Mouse (Mus musculus) lung, adult 2 months (tissue): ENCODE results near the gene Gpr83. TPM values are rescaled to one million over a fixed set of nuclear protein-coding genes. Genes with fewer than 3 reads are reported as not detected.

Experiments
- DNase-seq: peaks from one replicate; pipeline ENCODE4 v3.0.0; 2022
- H3K4me1 ChIP-seq: fragments of 200-500 bp; 2 replicates; pipeline ENCODE4 v1.6.1; 2011; ENCODE audit warnings: low read length; ENCODE audit not compliant: control insufficient read depth, insufficient read depth
- H3K4me3 ChIP-seq: fragments of 200-500 bp; replicated peaks from 2 replicates; pipeline ENCODE3; 2011; ENCODE audit warnings: low read depth, mild to moderate bottlenecking, control low read depth, low read length; ENCODE audit errors: extremely low read depth
- CTCF ChIP-seq: fragments of 200-500 bp; IDR thresholded peaks from 2 replicates; pipeline ENCODE4 v1.5.1; 2011; ENCODE audit warnings: mild to moderate bottlenecking, low read length, control low read depth; ENCODE audit not compliant: insufficient read depth
- POLR2A ChIP-seq: fragments of 200-500 bp; IDR thresholded peaks from 2 replicates; pipeline ENCODE4 v1.6.1; 2011; ENCODE audit warnings: low read depth, mild to moderate bottlenecking, control low read depth, low read length, borderline replicate concordance; ENCODE audit errors: extremely low read depth
- WGBS: fragments of 180-500 bp; shearing (Covaris S2); methylation state at CpG from one replicate; pipeline ENCODE4 v1.1.7; 2018; 5-methylcytosine and 5-hydroxymethylcytosine counted together
- polyA plus RNA-seq: library from polyadenylated mRNA; depleted of rRNA; stranded (reverse); fragments of >200 nt; gene quantifications from 2 replicates; pipeline ENCODE4 v1.2.3, GENCODE M21; 2012

Gene Gpr83
- polyA plus RNA-seq, 1 experiment, result 0.32 TPM

DNA sequence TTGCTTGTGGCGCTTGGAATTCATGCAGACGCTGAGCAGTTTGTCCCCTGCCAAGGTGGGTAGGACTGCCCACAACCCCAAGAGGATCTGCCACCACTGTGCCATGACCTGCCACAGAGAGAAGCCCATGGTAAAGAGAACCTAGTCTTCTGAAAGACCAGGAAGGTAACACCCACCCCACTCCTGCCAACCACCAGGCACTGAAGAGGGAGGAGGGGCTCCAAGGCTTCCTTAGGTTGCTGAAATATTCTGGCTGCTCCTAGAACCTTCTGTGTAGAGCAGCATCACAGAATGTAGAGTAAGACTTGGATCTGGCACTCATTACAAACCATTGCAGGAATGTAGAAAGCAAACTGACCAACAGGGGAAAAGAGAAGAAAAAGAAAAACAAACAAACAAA, 42.4 kb downstream of the Gpr83 start:
- WGBS, result 79% methylated on average over 2 of the region's 2 CpGs
- no peak overlapping the region for H3K4me3 ChIP-seq

DNA sequence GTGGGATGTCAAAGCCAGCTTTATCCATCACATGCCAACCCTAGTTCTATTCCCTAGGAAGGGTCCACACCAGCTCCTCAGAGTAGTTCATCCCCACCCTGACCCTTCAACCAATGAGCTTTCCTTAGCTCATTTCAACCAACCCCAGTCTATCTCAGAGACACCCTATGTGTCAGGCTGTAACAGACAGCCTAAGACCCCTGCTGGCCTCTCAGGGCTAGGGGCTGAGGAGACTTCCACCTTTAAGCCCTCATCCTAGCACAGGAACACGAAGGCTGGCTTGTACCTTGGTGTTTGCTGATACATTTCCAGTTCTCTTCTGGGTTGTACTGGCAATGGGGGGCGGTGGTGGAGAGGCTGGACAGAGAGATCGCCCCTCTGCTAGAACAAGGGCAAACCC, 43.0 kb downstream of the Gpr83 start:
- 85% methylated on average over 3 of the region's 3 CpGs for WGBS
- no peak for DNase-seq
- TF ChIP-seq POLR2A (no peak), CTCF (no peak)
- Histone ChIP-seq H3K4me3 (no peak overlapping the region), H3K4me1 (no peaks in the 10 kb centered on the region)

More for the DNA sequence above, 42.4 kb downstream of the Gpr83 start:
- DNase-seq, result no peak
- no peak for TF ChIP-seq CTCF
- no peak for TF ChIP-seq POLR2A
- no peaks in the 10 kb centered on the region for H3K4me1 ChIP-seq

DNA sequence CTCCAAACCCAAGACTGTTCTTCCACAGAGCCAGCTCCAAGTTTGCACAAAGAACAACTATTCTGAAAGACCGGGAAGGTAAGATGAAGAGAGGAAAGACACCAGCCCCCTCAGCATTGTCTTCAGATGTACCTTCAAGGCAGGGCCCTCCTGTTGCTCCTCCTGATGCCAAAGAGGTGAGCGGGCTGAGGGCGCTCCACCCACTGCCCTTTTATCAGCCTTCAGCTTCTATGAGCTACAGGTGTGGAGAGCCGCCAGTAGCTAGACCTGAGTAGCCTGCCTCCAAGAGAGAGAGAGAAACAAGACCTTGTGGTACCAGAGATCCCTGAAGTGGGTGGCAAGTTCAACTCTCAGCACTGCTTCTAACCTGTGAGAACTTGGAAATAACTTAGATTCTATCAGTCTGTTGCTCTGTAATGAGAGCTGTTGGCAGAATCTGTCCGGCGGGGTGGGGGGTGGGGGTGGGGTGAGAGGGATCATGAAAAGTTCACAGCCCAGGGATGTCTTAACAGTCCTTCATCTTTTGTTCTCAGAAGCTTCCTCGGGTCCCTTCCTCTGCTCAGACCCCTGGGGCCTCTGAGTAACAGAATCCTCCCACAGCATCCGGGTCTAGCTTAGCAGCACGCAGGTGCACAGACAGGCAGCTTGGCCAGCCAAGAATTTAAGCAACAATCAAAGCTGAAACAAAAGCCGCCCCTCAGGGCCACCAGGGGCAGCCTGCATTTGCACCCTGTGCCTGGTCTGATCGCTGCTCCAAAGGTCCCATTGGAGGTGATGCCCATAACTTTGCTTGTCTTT, 43.8 kb downstream of the Gpr83 start, which contains the start of gene Izumo1r:
Izumo1r (minus strand) TSS at position 369 of the 798 bp plus-strand sequence.
- TF ChIP-seq CTCF, result no peak
- no peak for TF ChIP-seq POLR2A
- DNase-seq, result no peak
- Histone ChIP-seq H3K4me1 (no peaks in the 10 kb centered on the region), H3K4me3 (no peak within 1 kb of the TSS)
- WGBS, result 45% methylated on average over 11 of the region's 11 CpGs

DNA sequence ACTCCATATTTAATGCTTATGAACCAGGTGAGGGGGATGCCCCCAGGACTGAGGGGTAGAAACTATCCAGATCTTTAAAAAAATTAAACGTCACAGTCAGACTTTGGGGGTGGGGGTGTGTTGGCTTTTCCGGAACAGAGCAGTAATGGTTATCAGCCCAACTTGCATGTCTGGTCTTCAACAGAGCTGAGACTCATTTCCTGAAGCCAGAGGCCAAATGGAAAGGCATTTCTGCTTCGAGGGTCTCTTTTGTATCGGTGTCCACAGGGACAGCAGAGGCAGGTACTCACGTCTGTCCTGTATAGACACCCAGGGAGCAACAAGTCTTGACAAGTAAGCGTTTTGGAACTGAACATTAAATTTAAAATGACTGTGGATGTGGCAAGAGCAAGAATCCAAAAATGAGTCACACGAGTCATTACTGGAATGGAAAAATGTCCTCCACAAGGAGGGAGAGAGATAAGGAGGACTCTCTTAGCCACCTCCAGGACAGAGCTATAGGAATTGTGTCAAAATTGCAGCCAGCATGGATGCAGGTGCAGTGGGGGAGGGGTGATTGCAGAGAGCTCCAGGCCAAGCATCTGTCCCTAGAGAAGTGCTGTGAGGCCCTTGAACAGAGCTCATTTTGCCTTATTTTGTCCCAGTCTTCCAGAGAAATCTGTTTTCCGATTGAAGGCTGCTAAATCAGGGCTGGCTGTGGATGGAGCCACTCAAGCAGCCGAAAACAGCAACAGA, 44.9 kb downstream of the Gpr83 start:
- 39% methylated on average over 9 of the region's 9 CpGs for WGBS
- Histone ChIP-seq H3K4me1 (no peaks in the 10 kb centered on the region), H3K4me3 (no peak overlapping the region)
- no peak for DNase-seq
- TF ChIP-seq POLR2A, result no peak
- no peak for TF ChIP-seq CTCF

DNA sequence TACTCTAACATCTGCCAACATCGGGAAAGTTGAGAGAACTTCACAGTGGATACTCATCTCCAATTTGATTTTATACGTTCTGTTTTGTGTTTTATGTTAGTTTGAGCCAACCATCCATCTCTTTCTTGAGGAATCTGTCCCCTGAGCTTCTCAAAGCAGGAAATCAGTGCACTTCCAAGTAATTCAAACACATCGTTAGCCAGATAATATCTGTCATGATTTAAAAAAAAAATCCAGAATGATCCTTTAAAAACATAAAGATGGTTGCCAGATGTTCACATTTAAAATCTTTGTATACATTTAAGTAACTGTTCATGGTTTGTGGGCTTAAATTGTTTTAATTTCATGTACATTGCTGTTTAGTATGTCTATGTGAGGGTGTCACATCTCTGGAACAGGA, 45.9 kb downstream of the Gpr83 start:
- WGBS, result 48% methylated on average over 3 of the region's 3 CpGs
- Histone ChIP-seq H3K4me3 (no peak overlapping the region), H3K4me1 (no peaks in the 10 kb centered on the region)
- TF ChIP-seq POLR2A (no peak), CTCF (no peak)
- DNase-seq, result no peak

DNA sequence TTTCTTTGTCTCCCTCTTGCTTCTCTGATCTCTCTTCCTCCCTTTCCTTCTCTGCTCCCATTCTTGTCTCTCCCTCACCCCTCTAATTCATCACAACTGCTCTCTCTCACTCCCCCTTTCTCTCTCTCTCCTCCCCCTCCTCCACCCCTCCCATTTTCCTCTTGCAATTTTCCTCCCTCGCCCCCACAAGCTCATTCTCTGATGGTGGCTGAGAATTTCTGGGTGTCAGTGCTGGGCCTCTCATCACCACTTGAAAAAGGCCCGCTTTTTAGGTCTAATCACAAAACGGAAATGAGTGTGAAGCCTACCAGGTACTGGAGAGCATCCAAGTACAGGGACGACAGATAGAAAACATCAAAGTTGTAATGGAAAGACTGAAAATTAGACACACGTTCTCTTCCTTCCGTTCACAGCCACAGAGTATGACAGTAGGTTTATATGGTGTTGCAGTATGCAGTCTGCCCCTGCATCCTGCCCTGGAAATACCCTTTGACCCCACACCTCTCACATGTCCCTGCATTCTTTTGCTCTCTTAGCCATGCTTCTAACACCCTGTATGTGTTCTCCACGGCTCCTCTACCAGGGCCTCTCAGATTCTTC, 47.9 kb downstream of the Gpr83 start:
- no peak overlapping the region for H3K4me3 ChIP-seq
- 40% methylated on average over 7 of the region's 7 CpGs for WGBS
- no peak for DNase-seq
- H3K4me1 ChIP-seq, result no peaks in the 10 kb centered on the region
- no peak for TF ChIP-seq CTCF
- no peak for TF ChIP-seq POLR2A

DNA sequence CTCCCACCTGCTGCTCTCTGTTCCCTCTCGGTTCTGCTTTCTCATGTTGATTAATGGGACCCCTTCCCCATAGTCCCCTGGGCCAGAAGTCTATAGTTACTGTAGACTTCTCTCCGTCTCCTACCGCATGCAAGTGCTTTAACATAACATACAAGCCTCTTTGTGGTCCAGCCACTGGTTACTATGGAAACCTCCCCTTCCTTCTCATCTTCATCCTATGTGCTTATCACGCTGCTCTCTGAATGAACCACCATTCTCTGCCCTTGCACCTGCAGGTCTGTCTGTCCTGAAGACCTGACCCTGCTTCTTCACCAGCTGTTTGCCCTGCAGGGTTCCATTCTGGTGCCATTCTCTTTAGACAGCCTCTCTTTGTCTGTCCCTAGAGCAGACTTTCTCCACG, 50.0 kb downstream of the Gpr83 start:
- Histone ChIP-seq H3K4me3 (no peak overlapping the region), H3K4me1 (no peaks in the 10 kb centered on the region)
- 76% methylated on average over 5 of the region's 5 CpGs for WGBS
- no peak for DNase-seq
- TF ChIP-seq CTCF (no peak), POLR2A (no peak)

DNA sequence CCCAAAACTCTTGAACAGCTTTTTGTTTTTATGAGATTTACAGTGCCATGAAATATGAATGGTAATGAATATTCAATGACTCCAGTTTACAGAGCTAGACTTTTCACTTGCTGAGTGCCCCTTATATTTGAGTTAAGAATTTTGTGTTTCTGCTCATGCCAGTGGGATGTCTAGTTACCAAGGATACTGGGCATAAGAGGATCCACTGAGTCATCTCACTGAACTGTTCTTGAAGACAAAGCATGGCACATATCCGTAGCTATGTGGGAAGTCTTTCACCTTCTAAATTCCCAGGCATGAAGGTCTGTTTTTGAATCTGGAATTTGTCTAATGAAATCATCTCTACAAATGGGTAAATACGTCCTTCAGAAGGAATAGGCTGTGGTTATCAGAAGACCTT, 52.0 kb downstream of the Gpr83 start:
- H3K4me3 ChIP-seq, result no peak overlapping the region
- no peaks in the 10 kb centered on the region for H3K4me1 ChIP-seq
- no peak for TF ChIP-seq CTCF
- no peak for TF ChIP-seq POLR2A
- DNase-seq, result no peak
- WGBS, result 78% methylated on average over 2 of the region's 2 CpGs

DNA sequence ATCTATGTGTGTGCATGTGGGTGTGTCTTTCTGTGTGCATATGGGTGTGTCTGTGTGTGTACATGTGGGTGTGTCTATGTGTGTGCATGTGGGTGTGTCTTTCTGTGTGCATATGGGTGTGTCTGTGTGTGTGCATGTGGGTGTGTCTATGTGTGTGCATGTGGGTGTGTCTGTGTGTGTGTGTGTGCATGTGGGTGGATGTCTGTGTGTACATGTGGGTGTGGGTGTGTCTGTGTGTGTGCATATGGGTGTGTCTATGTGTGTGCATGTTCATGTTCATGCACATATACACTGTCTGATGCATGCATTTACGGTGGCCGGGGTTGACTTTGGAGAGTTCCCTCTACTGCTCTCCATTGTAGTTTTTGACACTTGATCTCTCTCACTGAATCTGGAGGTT, 57.7 kb downstream of the Gpr83 start:
- TF ChIP-seq CTCF (no peak), POLR2A (no peak)
- no peak for DNase-seq
- no peaks in the 10 kb centered on the region for H3K4me1 ChIP-seq
- WGBS, result 93% methylated on average over 2 of the region's 2 CpGs
- no peak overlapping the region for H3K4me3 ChIP-seq
